Mouse (Mus musculus): ENCODE results near the gene Pink1.

GRCm38 (mm10) chr4:138303742-138304141 is 22.4 kb downstream of the Pink1 start:
- TF ChIP-seq CTCF (IDR thresholded peaks at IDR 0.05; ENCODE audit: insufficient read depth, low read length) (no peak), POLR2A (IDR thresholded peaks at IDR 0.05; ENCODE audit: borderline replicate concordance, extremely low read depth, low read depth, low read length) (no peak)

Measured in lung, adult 2 months (tissue).